Mouse (Mus musculus): ENCODE results near the gene Epo. TPM values are rescaled to one million over a fixed set of nuclear protein-coding genes. Genes with fewer than 3 reads are reported as not detected.

Epo gene
- polyA plus RNA-seq, 2 experiments, result 0.19 to 0.83 TPM

GRCm38 (mm10) chr5:137570181-137570580, 37.1 kb upstream of the Epo start:
- Histone ChIP-seq H3K4me2 (replicated peaks; ENCODE audit: low read depth, low read length, severe bottlenecking) (no peak overlapping the region), H3K4me1 (ENCODE audit: control insufficient read depth, insufficient read depth, low read length) (no peaks in the 10 kb centered on the region), H3K9me3 (ENCODE audit: control insufficient read depth, low read length) (peaks cover 3% of the 10 kb centered on the region; the same call in 1 of the 2 replicates), H3K4me3 (replicated peaks; ENCODE audit: low read length) (no peak overlapping the region), H3K36me3 (ENCODE audit: control insufficient read depth, insufficient read depth, low read length) (no peaks in the 10 kb centered on the region), H3K27ac (replicated peaks; ENCODE audit: low read depth, low read length) (no peak overlapping the region), H3K27me3 (ENCODE audit: control insufficient read depth, insufficient read depth, low read length) (peaks cover 12% of the 10 kb centered on the region; the same call in 1 of the 2 replicates), H3K9ac (ENCODE audit: low read depth, low read length, severe bottlenecking) (no peak overlapping the region)
- no peak for TF ChIP-seq POLR2A (IDR thresholded peaks at IDR 0.05; ENCODE audit: borderline replicate concordance, extremely low read depth, insufficient read depth, insufficient read length)
- WGBS, result 50% methylated on average over 7 of the region's 7 CpGs
- DNase-seq (ENCODE audit: low spot score), result no peak
- ATAC-seq (ENCODE audit: low FRiP score, low read depth), result no peak

GRCm38 (mm10) chr5:137569665-137570064, 36.6 kb upstream of the Epo start, which contains the start of gene Tfr2:
Gene Tfr2, plus strand, starts transcription at chr5:137569840.
- H3K9me3 ChIP-seq (ENCODE audit: control insufficient read depth, low read length), result no peaks in the 10 kb centered on the region
- H3K27ac ChIP-seq (replicated peaks; ENCODE audit: low read depth, low read length), result no peak within 1 kb of the TSS
- no peaks in the 10 kb centered on the region for H3K36me3 ChIP-seq (ENCODE audit: control insufficient read depth, insufficient read depth, low read length)
- no peak within 1 kb of the TSS for H3K4me2 ChIP-seq (replicated peaks; ENCODE audit: low read depth, low read length, severe bottlenecking)
- peaks cover 9% of the 10 kb centered on the region; the same call in 1 of the 2 replicates for H3K27me3 ChIP-seq (ENCODE audit: control insufficient read depth, insufficient read depth, low read length)
- no peak for TF ChIP-seq POLR2A (IDR thresholded peaks at IDR 0.05; ENCODE audit: borderline replicate concordance, extremely low read depth, insufficient read depth, insufficient read length)
- H3K4me3 ChIP-seq (replicated peaks; ENCODE audit: low read length), result no peak within 1 kb of the TSS
- ATAC-seq (ENCODE audit: low FRiP score, low read depth) (no peak), DNase-seq (ENCODE audit: low spot score) (no peak)
- WGBS, result 30% methylated on average over 9 of the region's 9 CpGs
- no peak within 1 kb of the TSS for H3K9ac ChIP-seq (ENCODE audit: low read depth, low read length, severe bottlenecking)
- no peaks in the 10 kb centered on the region for H3K4me1 ChIP-seq (ENCODE audit: control insufficient read depth, insufficient read depth, low read length)

GRCm38 (mm10) chr5:137569031-137569430, 36.0 kb upstream of the Epo start:
- DNase-seq (ENCODE audit: low spot score) (no peak), ATAC-seq (ENCODE audit: low FRiP score, low read depth) (no peak)
- TF ChIP-seq POLR2A (IDR thresholded peaks at IDR 0.05; ENCODE audit: borderline replicate concordance, extremely low read depth, insufficient read depth, insufficient read length), result no peak
- Histone ChIP-seq H3K27ac (replicated peaks; ENCODE audit: low read depth, low read length) (no peak overlapping the region), H3K9ac (ENCODE audit: low read depth, low read length, severe bottlenecking) (no peak overlapping the region), H3K27me3 (ENCODE audit: control insufficient read depth, insufficient read depth, low read length) (peaks cover 3% of the 10 kb centered on the region; the same call in 1 of the 2 replicates), H3K4me1 (ENCODE audit: control insufficient read depth, insufficient read depth, low read length) (no peaks in the 10 kb centered on the region), H3K9me3 (ENCODE audit: control insufficient read depth, low read length) (no peaks in the 10 kb centered on the region), H3K4me3 (replicated peaks; ENCODE audit: low read length) (no peak overlapping the region), H3K4me2 (replicated peaks; ENCODE audit: low read depth, low read length, severe bottlenecking) (no peak overlapping the region), H3K36me3 (ENCODE audit: control insufficient read depth, insufficient read depth, low read length) (no peaks in the 10 kb centered on the region)
- WGBS, result 64% methylated on average over 12 of the region's 12 CpGs

- Histone ChIP-seq H3K4me3 (replicated peaks; ENCODE audit: low read length) (no peak overlapping the region), H3K36me3 (ENCODE audit: control insufficient read depth, insufficient read depth, low read length) (no peaks in the 10 kb centered on the region), H3K27ac (replicated peaks; ENCODE audit: low read depth, low read length) (no peak overlapping the region), H3K4me1 (ENCODE audit: control insufficient read depth, insufficient read depth, low read length) (no peaks in the 10 kb centered on the region), H3K27me3 (ENCODE audit: control insufficient read depth, insufficient read depth, low read length) (no peaks in the 10 kb centered on the region), H3K9me3 (ENCODE audit: control insufficient read depth, low read length) (no peaks in the 10 kb centered on the region), H3K4me2 (replicated peaks; ENCODE audit: low read depth, low read length, severe bottlenecking) (no peak overlapping the region), H3K9ac (ENCODE audit: low read depth, low read length, severe bottlenecking) (no peak overlapping the region)
- ATAC-seq (ENCODE audit: low FRiP score, low read depth) (no peak), DNase-seq (ENCODE audit: low spot score) (no peak)
- WGBS, result 85% methylated on average over 8 of the region's 8 CpGs
- TF ChIP-seq POLR2A (IDR thresholded peaks at IDR 0.05; ENCODE audit: borderline replicate concordance, extremely low read depth, insufficient read depth, insufficient read length), result no peak
These were observed 35.3 kb upstream of the Epo start for GRCm38 (mm10) chr5:137568223-137568798.

- 94% methylated on average over 5 of the region's 5 CpGs for WGBS
- DNase-seq (ENCODE audit: low spot score) (no peak), ATAC-seq (ENCODE audit: low FRiP score, low read depth) (no peak)
- Histone ChIP-seq H3K4me1 (ENCODE audit: control insufficient read depth, insufficient read depth, low read length) (no peaks in the 10 kb centered on the region), H3K4me2 (replicated peaks; ENCODE audit: low read depth, low read length, severe bottlenecking) (no peak overlapping the region), H3K36me3 (ENCODE audit: control insufficient read depth, insufficient read depth, low read length) (no peaks in the 10 kb centered on the region), H3K27ac (replicated peaks; ENCODE audit: low read depth, low read length) (no peak overlapping the region), H3K9me3 (ENCODE audit: control insufficient read depth, low read length) (no peaks in the 10 kb centered on the region), H3K4me3 (replicated peaks; ENCODE audit: low read length) (no peak overlapping the region), H3K9ac (ENCODE audit: low read depth, low read length, severe bottlenecking) (no peak overlapping the region), H3K27me3 (ENCODE audit: control insufficient read depth, insufficient read depth, low read length) (no peaks in the 10 kb centered on the region)
- TF ChIP-seq POLR2A (IDR thresholded peaks at IDR 0.05; ENCODE audit: borderline replicate concordance, extremely low read depth, insufficient read depth, insufficient read length), result no peak
These were observed 33.4 kb upstream of the Epo start for GRCm38 (mm10) chr5:137566416-137566815.
